Mouse (Mus musculus): ENCODE measurements around the gene Gpr183. TPM values are rescaled to one million over a fixed set of nuclear protein-coding genes. Genes with fewer than 3 reads are reported as not detected.

Gpr183 gene
- total RNA-seq, 2 experiments from 2014 or later, result 0.71 to 0.83 TPM

- DNase-seq (ENCODE audit: low spot score in 2 of 2), result no peak
Measured at GRCm38 (mm10) chr14:121933906-121934596, 30.9 kb downstream of the Gpr183 start.

- DNase-seq (ENCODE audit: low spot score in 2 of 2), result no peak
Measured at GRCm38 (mm10) chr14:121932180-121932579, 32.8 kb downstream of the Gpr183 start.

- no peak for DNase-seq (ENCODE audit: low spot score in 2 of 2)
Measured at GRCm38 (mm10) chr14:121931594-121931993, 33.4 kb downstream of the Gpr183 start.

GRCm38 (mm10) chr14:121930731-121931383, 34.1 kb downstream of the Gpr183 start:
- DNase-seq (ENCODE audit: low spot score in 2 of 2), result no peak

GRCm38 (mm10) chr14:121929243-121929951, 35.6 kb downstream of the Gpr183 start:
- DNase-seq (ENCODE audit: low spot score in 2 of 2), result no peak

GRCm38 (mm10) chr14:121928375-121929137, 36.4 kb downstream of the Gpr183 start:
- DNase-seq (ENCODE audit: low spot score in 2 of 2), result peak; percentile 64 to 65

- no peak for DNase-seq (ENCODE audit: low spot score in 2 of 2)
Measured at GRCm38 (mm10) chr14:121927451-121927850, 37.5 kb downstream of the Gpr183 start.

GRCm38 (mm10) chr14:121926901-121927300, 38.1 kb downstream of the Gpr183 start:
- DNase-seq (ENCODE audit: low spot score in 2 of 2), result no peak

GRCm38 (mm10) chr14:121924876-121925275, 40.1 kb downstream of the Gpr183 start:
- no peak for DNase-seq (ENCODE audit: low spot score in 2 of 2)

GRCm38 (mm10) chr14:121922731-121923130, 42.3 kb downstream of the Gpr183 start:
- no peak for DNase-seq (ENCODE audit: low spot score in 2 of 2)

GRCm38 (mm10) chr14:121922016-121922415, 43.0 kb downstream of the Gpr183 start:
- DNase-seq (ENCODE audit: low spot score in 2 of 2), result no peak

GRCm38 (mm10) chr14:121920511-121921124, 44.4 kb downstream of the Gpr183 start:
- no peak for DNase-seq (ENCODE audit: low spot score in 2 of 2)

GRCm38 (mm10) chr14:121919752-121920151, 45.2 kb downstream of the Gpr183 start:
- no peak for DNase-seq (ENCODE audit: low spot score in 2 of 2)

GRCm38 (mm10) chr14:121918266-121918665, 46.7 kb downstream of the Gpr183 start:
- no peak for DNase-seq (ENCODE audit: low spot score in 2 of 2)

- no peak for DNase-seq (ENCODE audit: low spot score in 2 of 2)
Measured at GRCm38 (mm10) chr14:121916311-121917094, 48.5 kb downstream of the Gpr183 start.

- no peak for DNase-seq (ENCODE audit: low spot score in 2 of 2)
Measured at GRCm38 (mm10) chr14:121915621-121916020, 49.4 kb downstream of the Gpr183 start, which contains the start of gene Gpr18. Gpr18 (minus strand) TSS chr14:121915781.

- DNase-seq (ENCODE audit: low spot score in 2 of 2), result no peak
Measured at GRCm38 (mm10) chr14:121915143-121915542, 49.9 kb downstream of the Gpr183 start.

GRCm38 (mm10) chr14:121912501-121912900, 52.5 kb downstream of the Gpr183 start:
- no peak for DNase-seq (ENCODE audit: low spot score in 2 of 2)

GRCm38 (mm10) chr14:121909868-121910267, 55.1 kb downstream of the Gpr183 start:
- DNase-seq (ENCODE audit: low spot score in 2 of 2), result no peak
